Mouse (Mus musculus): ENCODE data around the gene Kalrn.

Gene Kalrn

GRCm38 (mm10) chr16:34043048-34043795 lies 530.1 kb downstream of the Kalrn start:
- in situ Hi-C loops (cut with MseI, MboI): no loop called here

GRCm38 (mm10) chr16:34042586-34042985 lies 530.7 kb downstream of the Kalrn start:
- in situ Hi-C loops (cut with MseI, MboI): no loop called here

GRCm38 (mm10) chr16:34040276-34040675 lies 533.1 kb downstream of the Kalrn start:
- in situ Hi-C loops (cut with MseI, MboI): no loop called here

GRCm38 (mm10) chr16:34039736-34040135 lies 533.6 kb downstream of the Kalrn start:
- in situ Hi-C loops (cut with MseI, MboI): no loop called here

GRCm38 (mm10) chr16:34036327-34037047 lies 536.8 kb downstream of the Kalrn start:
- in situ Hi-C loops (cut with MseI, MboI): no loop called here

- in situ Hi-C loops (cut with MseI, MboI): no loop called here
Observed at GRCm38 (mm10) chr16:34035780-34036179, 537.6 kb downstream of the Kalrn start.

- in situ Hi-C loops (cut with MseI, MboI): no loop called here
Observed at GRCm38 (mm10) chr16:34034267-34034666, 539.1 kb downstream of the Kalrn start.

- in situ Hi-C loops (cut with MseI, MboI): no loop called here
Observed at GRCm38 (mm10) chr16:34032011-34032645, 541.2 kb downstream of the Kalrn start.

GRCm38 (mm10) chr16:34031565-34031964 lies 541.8 kb downstream of the Kalrn start:
- in situ Hi-C loops (cut with MseI, MboI): no loop called here

- in situ Hi-C loops (cut with MseI, MboI): no loop called here
Observed at GRCm38 (mm10) chr16:34030379-34030778, 543.0 kb downstream of the Kalrn start.

GRCm38 (mm10) chr16:34029790-34030189 lies 543.5 kb downstream of the Kalrn start:
- in situ Hi-C loops (cut with MseI, MboI): no loop called here

- in situ Hi-C loops (cut with MseI, MboI): no loop called here
Observed at GRCm38 (mm10) chr16:34017241-34017640, 556.1 kb downstream of the Kalrn start.

- in situ Hi-C loops (cut with MseI, MboI): no loop called here
Observed at GRCm38 (mm10) chr16:34011991-34012845, 561.1 kb downstream of the Kalrn start.

GRCm38 (mm10) chr16:34009567-34009966 lies 563.8 kb downstream of the Kalrn start:
- in situ Hi-C loops (cut with MseI, MboI): no loop called here

- in situ Hi-C loops (cut with MseI, MboI): no loop called here
Observed at GRCm38 (mm10) chr16:34005986-34006385, 567.3 kb downstream of the Kalrn start.

GRCm38 (mm10) chr16:34004128-34004578 lies 569.2 kb downstream of the Kalrn start:
- in situ Hi-C loops (cut with MseI, MboI): no loop called here

- in situ Hi-C loops (cut with MseI, MboI): no loop called here
Observed at GRCm38 (mm10) chr16:34003566-34004127, 569.7 kb downstream of the Kalrn start.

- in situ Hi-C loops (cut with MseI, MboI): no loop called here
Observed at GRCm38 (mm10) chr16:34000715-34001114, 572.6 kb downstream of the Kalrn start.

GRCm38 (mm10) chr16:33999388-33999787 lies 573.9 kb downstream of the Kalrn start:
- in situ Hi-C loops (cut with MseI, MboI): no loop called here

- in situ Hi-C loops (cut with MseI, MboI): no loop called here
Observed at GRCm38 (mm10) chr16:33998011-33998410, 575.3 kb downstream of the Kalrn start.

- in situ Hi-C loops (cut with MseI, MboI): no loop called here
Observed at GRCm38 (mm10) chr16:33996030-33996429, 577.3 kb downstream of the Kalrn start.

Data from mouse trophoblast stem cell (cell line).